Mouse (Mus musculus) lung, adult 2 months (tissue): ENCODE results near the gene Cul4a.

Experiments used
- CTCF ChIP-seq: fragments of 200-500 bp; IDR thresholded peaks from 2 replicates; pipeline ENCODE4 v1.5.1; 2011; ENCODE audit warnings: mild to moderate bottlenecking, low read length, control low read depth; ENCODE audit not compliant: insufficient read depth
- POLR2A ChIP-seq: fragments of 200-500 bp; IDR thresholded peaks from 2 replicates; pipeline ENCODE4 v1.6.1; 2011; ENCODE audit warnings: low read depth, mild to moderate bottlenecking, control low read depth, low read length, borderline replicate concordance; ENCODE audit errors: extremely low read depth

DNA sequence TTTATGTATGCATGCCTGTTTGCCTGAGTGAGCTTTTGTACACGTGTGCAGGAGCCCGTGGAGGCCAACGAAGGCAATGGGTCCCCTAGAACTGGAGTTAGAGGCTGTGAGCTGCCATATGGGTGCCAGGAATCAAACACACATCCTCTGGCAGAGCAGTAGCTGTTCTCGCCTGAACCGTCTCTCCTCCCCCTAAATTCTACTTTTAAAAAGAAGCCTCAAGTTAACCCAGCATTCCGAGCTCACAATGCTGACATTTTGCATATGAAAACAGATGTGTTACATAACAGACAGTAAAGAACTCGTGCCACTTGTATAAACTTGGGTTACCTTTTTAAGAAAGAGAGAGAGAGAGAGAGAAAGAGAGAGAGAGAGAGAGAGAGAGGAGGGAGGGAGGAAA, 27.9 kb upstream of the Cul4a start:
- TF ChIP-seq POLR2A (no peak), CTCF (no peak)
